Mouse (Mus musculus): ENCODE results near the gene Tcf25. TPM values are rescaled to one million over a fixed set of nuclear protein-coding genes. Genes with fewer than 3 reads are reported as not detected.
"Not testable (repeated sequence)": the region's sequence is repeated elsewhere in the genome, so short reads cannot be mapped to it uniquely, and the experiment has no call there.

Tcf25 gene
- polyA plus RNA-seq, 1 experiment, result 3.7 TPM

DNA sequence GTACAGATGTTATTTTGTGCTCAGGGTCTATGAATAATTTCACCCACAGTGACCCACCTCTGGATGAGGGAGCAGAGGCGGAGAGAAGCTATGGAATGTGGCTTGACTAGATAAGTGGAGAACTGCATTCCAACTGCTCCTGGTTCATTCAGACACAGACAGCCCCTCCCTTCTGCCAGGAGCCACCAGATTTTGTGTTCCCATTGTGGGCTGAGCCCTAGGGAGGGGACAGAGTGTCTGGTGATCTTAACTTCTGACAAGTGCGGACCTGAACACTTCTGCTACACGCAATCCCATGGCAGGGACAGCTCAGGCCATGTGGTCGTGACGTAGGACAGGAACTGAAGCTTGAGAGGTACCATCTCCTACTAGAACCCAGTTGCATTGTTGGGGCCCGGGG is 73.2 kb downstream of the Tcf25 start:
- Histone ChIP-seq H3K4me3 (replicated peaks) (no peak overlapping the region), H3K4me1 (ENCODE audit: control insufficient read depth) (peaks cover 36% of the 10 kb centered on the region), H3K27me3 (ENCODE audit: control insufficient read depth) (no peaks in the 10 kb centered on the region), H3K36me3 (ENCODE audit: control insufficient read depth) (peaks cover 16% of the 10 kb centered on the region), H3K9me3 (ENCODE audit: control insufficient read depth, low read length) (no peaks in the 10 kb centered on the region)
- TF ChIP-seq TAL1 (IDR thresholded peaks at IDR 0.05; ENCODE audit: low read length) (no peak), GATA1 (IDR thresholded peaks at IDR 0.05; ENCODE audit: low read length) (no peak)

DNA sequence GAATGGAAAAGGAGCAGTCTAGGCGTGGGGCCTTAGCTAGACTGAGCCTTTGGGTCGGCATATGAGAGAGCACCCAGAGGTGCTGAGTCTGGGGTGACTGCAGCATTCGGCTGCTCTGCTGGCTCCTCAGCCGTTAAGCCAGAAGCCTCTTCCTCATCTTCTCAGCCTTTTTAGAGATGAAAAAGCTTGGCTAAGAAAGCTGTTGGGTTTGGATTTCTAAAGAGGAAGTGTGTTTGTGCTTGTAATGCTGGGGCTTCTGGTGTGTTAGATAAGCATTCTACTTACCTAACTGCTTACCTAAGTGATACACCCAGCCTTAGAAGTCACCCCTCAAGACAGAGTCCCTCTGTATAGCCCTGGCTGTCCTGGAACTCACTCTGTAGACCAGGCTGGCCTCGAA is 77.2 kb downstream of the Tcf25 start:
- Histone ChIP-seq H3K36me3 (ENCODE audit: control insufficient read depth) (peaks cover 43% of the 10 kb centered on the region), H3K4me1 (ENCODE audit: control insufficient read depth) (peaks cover 18% of the 10 kb centered on the region), H3K4me3 (replicated peaks) (no peak overlapping the region), H3K27me3 (ENCODE audit: control insufficient read depth) (no peaks in the 10 kb centered on the region), H3K9me3 (ENCODE audit: control insufficient read depth, low read length) (no peaks in the 10 kb centered on the region)
- TF ChIP-seq TAL1 (IDR thresholded peaks at IDR 0.05; ENCODE audit: low read length) (no peak), GATA1 (IDR thresholded peaks at IDR 0.05; ENCODE audit: low read length) (no peak)

DNA sequence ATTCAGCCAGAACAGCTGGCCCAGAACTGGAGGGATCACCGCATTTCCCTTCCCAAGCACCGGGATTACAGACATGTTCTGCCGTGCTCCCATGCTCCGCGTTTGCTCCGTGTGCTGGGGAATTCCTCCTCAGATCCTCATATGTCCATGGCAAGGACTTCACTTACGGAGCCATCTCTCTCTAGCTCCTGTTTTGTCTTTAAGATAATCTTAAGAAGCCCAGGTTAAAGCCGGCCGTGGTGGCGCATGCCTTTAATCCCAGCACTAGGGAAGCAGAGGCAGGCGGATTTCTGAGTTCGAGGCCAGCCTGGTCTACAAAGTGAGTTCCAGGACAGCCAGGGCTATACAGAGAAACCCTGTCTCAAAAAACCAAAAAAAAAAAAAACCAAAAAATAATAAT is 78.2 kb downstream of the Tcf25 start:
- Histone ChIP-seq H3K4me1 (ENCODE audit: control insufficient read depth) (peaks cover 15% of the 10 kb centered on the region), H3K36me3 (ENCODE audit: control insufficient read depth) (peaks cover 47% of the 10 kb centered on the region)
- not testable (repeated sequence) for H3K4me3 ChIP-seq (replicated peaks); H3K27me3 ChIP-seq (ENCODE audit: control insufficient read depth); H3K9me3 ChIP-seq (ENCODE audit: control insufficient read depth, low read length)

DNA sequence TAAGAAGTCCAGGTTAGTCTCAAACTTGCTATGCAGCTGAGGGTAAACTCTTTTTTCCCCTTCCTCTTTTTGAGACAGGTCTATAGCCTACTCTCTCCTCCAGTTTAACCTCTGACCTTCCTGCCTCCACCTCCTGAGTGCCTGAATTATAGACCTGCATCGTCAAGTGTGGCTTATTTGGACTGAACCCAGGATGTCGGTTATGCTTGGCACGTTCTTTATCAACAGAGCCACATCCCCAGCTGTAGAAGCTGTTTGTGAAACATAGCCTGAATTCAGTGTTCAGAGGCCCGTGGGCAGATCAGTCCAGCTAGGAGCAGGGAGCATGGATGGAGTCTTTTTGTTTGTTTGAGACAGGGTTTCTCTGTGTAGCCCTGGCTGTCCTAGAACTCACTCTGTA is 78.6 kb downstream of the Tcf25 start:
- Histone ChIP-seq H3K36me3 (ENCODE audit: control insufficient read depth) (peaks cover 49% of the 10 kb centered on the region), H3K9me3 (ENCODE audit: control insufficient read depth, low read length) (no peaks in the 10 kb centered on the region), H3K27me3 (ENCODE audit: control insufficient read depth) (no peaks in the 10 kb centered on the region), H3K4me1 (ENCODE audit: control insufficient read depth) (peaks cover 12% of the 10 kb centered on the region), H3K4me3 (replicated peaks) (no peak overlapping the region)
- TF ChIP-seq GATA1 (IDR thresholded peaks at IDR 0.05; ENCODE audit: low read length), result no peak
- no peak for TF ChIP-seq TAL1 (IDR thresholded peaks at IDR 0.05; ENCODE audit: low read length)

DNA sequence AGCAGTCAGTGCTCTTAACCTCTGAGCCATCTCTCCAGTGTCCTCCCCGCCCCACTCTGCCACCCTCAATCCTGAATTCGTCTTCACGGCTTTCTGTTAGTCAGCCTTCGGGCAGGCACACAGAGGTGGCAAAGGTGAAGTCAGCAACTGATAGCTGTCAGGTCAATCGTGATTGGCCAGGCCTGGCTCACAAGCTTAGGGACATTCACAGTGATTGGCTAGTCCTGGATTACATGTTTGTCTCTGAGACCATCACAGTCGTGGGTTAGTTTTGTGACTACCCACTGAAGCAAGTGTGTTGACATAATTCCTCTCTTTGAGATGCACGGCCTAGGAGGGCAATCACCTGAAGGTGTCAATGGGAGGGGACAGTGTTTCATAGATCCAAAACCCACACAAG is 79.7 kb downstream of the Tcf25 start:
- Histone ChIP-seq H3K4me1 (ENCODE audit: control insufficient read depth) (peaks cover 12% of the 10 kb centered on the region), H3K27me3 (ENCODE audit: control insufficient read depth) (no peaks in the 10 kb centered on the region), H3K9me3 (ENCODE audit: control insufficient read depth, low read length) (no peaks in the 10 kb centered on the region), H3K4me3 (replicated peaks) (no peak overlapping the region), H3K36me3 (ENCODE audit: control insufficient read depth) (peaks cover 53% of the 10 kb centered on the region)
- TF ChIP-seq TAL1 (IDR thresholded peaks at IDR 0.05; ENCODE audit: low read length), result no peak

Other genes with a start within 250 kb of the Tcf25 start
- 0.04 and 0.08 TPM in 2 replicates for gene Sult5a1, start 215.4 kb upstream of the Tcf25 start, polyA plus RNA-seq (2012)
- not detected in 2 replicates for gene Dpep1, start 187.5 kb upstream of the Tcf25 start, polyA plus RNA-seq (2012)
- gene Chmp1a, start 161.0 kb upstream of the Tcf25 start, polyA plus RNA-seq (2012), result 2.7 and 3.1 TPM in 2 replicates
- 0.17 TPM in 1 of 2 replicates, not detected in the other for gene Spata33, start 160.9 kb upstream of the Tcf25 start, polyA plus RNA-seq (2012)
- 1.8 and 2.3 TPM in 2 replicates for gene Cdk10, start 148.9 kb upstream of the Tcf25 start, polyA plus RNA-seq (2012)
- gene Spata2l, start 137.5 kb upstream of the Tcf25 start, polyA plus RNA-seq (2012), result 0.03 and 0.07 TPM in 2 replicates
- 0.78 and 0.85 TPM in 2 replicates for gene Zfp276, start 119.6 kb upstream of the Tcf25 start, polyA plus RNA-seq (2012)
- 2.0 and 2.4 TPM in 2 replicates for gene Vps9d1, start 119.4 kb upstream of the Tcf25 start, polyA plus RNA-seq (2012)
- 9.7 and 10.0 TPM in 2 replicates for gene Fanca, start 55.2 kb upstream of the Tcf25 start, polyA plus RNA-seq (2012)
- 0.05 and 0.18 TPM in 2 replicates for gene Spire2, start 41.0 kb upstream of the Tcf25 start, polyA plus RNA-seq (2012)
- gene Mc1r, start 33.4 kb downstream of the Tcf25 start, polyA plus RNA-seq (2012), result 0.01 TPM in 1 of 2 replicates, not detected in the other
- gene Tubb3, start 37.7 kb downstream of the Tcf25 start, polyA plus RNA-seq (2012), result 0.02 and 0.09 TPM in 2 replicates
- gene Def8, start 49.8 kb downstream of the Tcf25 start, polyA plus RNA-seq (2012), result 0.29 and 0.52 TPM in 2 replicates
- 1.6 and 1.7 TPM in 2 replicates for gene Afg3l1, start 104.2 kb downstream of the Tcf25 start, polyA plus RNA-seq (2012)
- not detected in 2 replicates for gene Dbndd1, start 141.7 kb downstream of the Tcf25 start, polyA plus RNA-seq (2012)
- 0.16 and 0.22 TPM in 2 replicates for gene Gas8, start 145.1 kb downstream of the Tcf25 start, polyA plus RNA-seq (2012)

Measured in erythroblast, embryonic 14.5 days (primary cell).